Mouse (Mus musculus) liver, embryonic 11.5 days (tissue): ENCODE results near the gene Eng. TPM values are rescaled to one million over a fixed set of nuclear protein-coding genes. Genes with fewer than 3 reads are reported as not detected.

Experiments used
- ATAC-seq: fragments of 200-750 bp; cut with Nextera tagmentation; replicated peaks from 2 replicates; pipeline ENCODE4 v1.8.0; 2017; ENCODE audit warnings: moderate number of reproducible peaks, mild to moderate bottlenecking, moderate TSS enrichment, moderate library complexity; ENCODE audit not compliant: low FRiP score
- DNase-seq: peaks from one replicate; pipeline ENCODE4 v3.0.0-alpha.2; 2017; ENCODE audit warnings: low spot score
- H3K27ac ChIP-seq: fragments of 300-500 bp; sonication (generic); 2 replicates; pipeline ENCODE4 v1.5.1; 2014; ENCODE audit warnings: mild to moderate bottlenecking, low read depth, low read length, control low read depth
- H3K27me3 ChIP-seq: fragments of 300-500 bp; sonication (generic); replicated peaks from 2 replicates; pipeline ENCODE4 v1.6.1; 2014; ENCODE audit warnings: low read length, mixed read lengths; ENCODE audit not compliant: control insufficient read depth, insufficient read depth
- H3K36me3 ChIP-seq: fragments of 300-500 bp; sonication (generic); 2 replicates; pipeline ENCODE4 v1.6.1; 2014; ENCODE audit warnings: mild to moderate bottlenecking, low read length, moderate library complexity, mixed read lengths; ENCODE audit not compliant: control insufficient read depth, insufficient read depth
- H3K4me1 ChIP-seq: fragments of 300-500 bp; sonication (generic); replicated peaks from 2 replicates; pipeline ENCODE4 v1.6.1; 2014; ENCODE audit warnings: low read length, mixed read lengths; ENCODE audit not compliant: control insufficient read depth, insufficient read depth
- H3K4me2 ChIP-seq: fragments of 300-500 bp; sonication (generic); 2 replicates; pipeline ENCODE4 v1.6.1; 2014; ENCODE audit warnings: mild to moderate bottlenecking, control low read depth, moderate library complexity
- H3K4me3 ChIP-seq: fragments of 300-500 bp; sonication (generic); 2 replicates; pipeline ENCODE4 v1.5.1; 2014; ENCODE audit warnings: low read depth, low read length, control low read depth
- H3K9ac ChIP-seq: fragments of 300-500 bp; sonication (generic); 2 replicates; pipeline ENCODE4 v1.6.1; 2014; ENCODE audit warnings: low read depth, low read length, control low read depth
- H3K9me3 ChIP-seq: fragments of 300-500 bp; sonication (generic); 2 replicates; pipeline ENCODE4 v1.6.1; 2016; ENCODE audit warnings: low read length, inconsistent platforms, mixed read lengths; ENCODE audit not compliant: control insufficient read depth
- WGBS: fragments of 180-500 bp; shearing (Covaris S2); extraction: QIAGEN DNeasy Blood & Tissue Kit; methylation state at CpG from one replicate; pipeline ENCODE4 v1.1.7; 2014; 5-methylcytosine and 5-hydroxymethylcytosine counted together
- polyA plus RNA-seq: library from polyadenylated mRNA; unstranded; fragments of >200 nt; fragmentation: Nextera tagmentation; extraction: Ambion mirVana; gene quantifications from 2 replicates; pipeline ENCODE4 v1.2.1, GENCODE M21; 2014

Eng gene
- polyA plus RNA-seq, 1 experiment from 2014 or later, result 39.2 TPM

DNA sequence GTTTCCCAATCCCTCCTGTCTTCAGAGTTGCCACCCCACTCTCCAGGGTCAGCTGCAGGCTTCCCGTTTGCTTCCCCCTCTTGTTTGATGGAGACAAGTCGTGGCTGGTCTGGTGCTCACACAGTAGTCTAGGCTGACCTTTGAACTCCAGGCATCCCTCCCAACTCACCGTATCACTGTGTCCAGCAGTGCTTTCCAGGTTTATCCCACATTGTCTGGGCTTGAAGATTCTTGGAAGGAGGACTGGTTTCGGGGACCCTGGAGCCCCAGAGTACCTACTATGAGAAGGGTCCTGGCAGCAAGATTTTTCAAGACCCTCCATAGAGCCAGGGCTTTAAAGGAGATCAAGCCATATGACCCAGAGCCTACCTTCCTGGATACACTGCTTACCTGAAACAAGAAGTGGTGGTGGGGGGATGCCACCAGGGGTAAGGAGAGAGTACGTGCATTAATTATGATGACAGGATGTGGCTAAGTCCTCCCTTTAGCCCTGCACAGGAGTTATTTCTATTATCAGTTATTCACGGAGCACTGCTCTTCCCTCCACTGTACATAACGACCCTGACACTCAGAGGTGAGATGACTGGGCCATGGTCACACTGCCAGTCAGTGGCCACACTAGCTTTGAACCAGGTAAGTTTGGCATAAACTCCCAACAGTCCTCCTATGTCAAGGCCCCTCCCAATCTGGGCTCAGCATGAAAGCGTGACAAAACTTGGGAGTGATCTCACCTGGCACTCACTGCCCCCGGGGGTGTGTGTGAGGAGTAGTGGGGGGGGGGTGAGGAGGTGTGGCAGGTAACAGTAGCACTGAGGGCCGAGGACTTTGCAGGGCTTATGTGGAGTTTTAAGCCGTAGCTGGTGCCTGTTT is 68.0 kb downstream of the Eng start:
- Histone ChIP-seq H3K27me3 (no peaks in the 10 kb centered on the region), H3K4me2 (peak overlapping the region; percentile 76), H3K27ac (peak overlapping the region; percentile 94; the same call in 1 of the 2 replicates), H3K36me3 (peaks cover 17% of the 10 kb centered on the region), H3K4me3 (0 out of 2 replicates have a peak overlapping the region, but pooled peaks have one; percentile 89), H3K4me1 (peaks cover 31% of the 10 kb centered on the region), H3K9ac (0 out of 2 replicates have a peak overlapping the region, but pooled peaks have one; percentile 25), H3K9me3 (no peaks in the 10 kb centered on the region; the same call in 1 of the 2 replicates)
- ATAC-seq (no peak), DNase-seq (no peak)
- WGBS, result 32% methylated on average over 11 of the region's 11 CpGs

DNA sequence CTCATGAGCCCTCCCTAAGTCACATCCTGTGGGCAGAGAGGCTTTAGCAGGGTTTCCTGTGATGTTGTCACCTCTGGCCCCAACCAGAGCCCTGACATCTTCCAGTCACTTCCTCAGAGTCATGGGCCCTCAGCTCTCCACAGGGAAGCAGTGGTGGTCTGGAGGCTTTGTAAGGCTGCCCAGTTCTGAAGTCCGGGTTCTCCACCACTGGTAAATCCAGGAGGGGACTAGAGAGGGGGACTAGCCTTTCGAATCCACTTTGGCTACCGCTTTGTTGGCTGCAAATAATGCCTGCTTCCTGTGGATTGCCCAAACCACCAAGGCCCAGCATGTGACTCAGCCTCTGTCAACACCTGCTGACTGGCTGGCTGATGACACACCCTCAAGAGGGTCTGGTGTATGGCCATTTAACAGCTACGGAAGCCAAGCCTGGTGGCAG is 68.6 kb downstream of the Eng start:
- no peak overlapping the region for H3K4me3 ChIP-seq
- H3K4me2 ChIP-seq, result peak overlapping the region; percentile 20; the same call in 1 of the 2 replicates

DNA sequence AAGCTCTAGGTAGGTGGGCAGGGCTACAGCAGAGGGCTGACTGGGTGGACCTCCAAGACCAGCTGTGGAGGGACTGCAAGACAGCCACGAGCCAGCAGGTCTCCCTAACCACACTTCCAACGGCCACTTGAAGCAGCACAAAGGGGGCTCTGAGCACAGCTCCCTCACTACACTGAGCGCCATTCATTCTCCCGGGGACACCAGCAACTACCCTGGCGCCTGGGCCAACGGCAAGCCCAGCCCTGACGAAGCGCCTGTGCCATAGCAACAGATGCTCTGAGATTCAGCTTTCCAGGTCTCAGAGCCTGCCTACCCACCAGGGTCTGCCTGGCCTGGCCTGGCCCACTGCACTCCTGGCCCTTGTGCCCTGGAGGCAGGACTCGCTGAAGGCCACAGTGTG is 72.4 kb downstream of the Eng start:
- H3K4me1 ChIP-seq, result peaks cover 28% of the 10 kb centered on the region
- WGBS, result 64% methylated on average over 9 of the region's 9 CpGs

More for the DNA sequence above, 68.6 kb downstream of the Eng start:
- ATAC-seq (no peak), DNase-seq (no peak)
- peak overlapping the region; percentile 70 for H3K27ac ChIP-seq
- H3K9ac ChIP-seq, result peak overlapping the region; percentile 10; the same call in 1 of the 2 replicates
- H3K36me3 ChIP-seq, result peaks cover 11% of the 10 kb centered on the region
- H3K4me1 ChIP-seq, result peaks cover 31% of the 10 kb centered on the region
- H3K9me3 ChIP-seq, result no peaks in the 10 kb centered on the region; the same call in 1 of the 2 replicates
- no peaks in the 10 kb centered on the region for H3K27me3 ChIP-seq
- WGBS, result 32% methylated on average over 4 of the region's 4 CpGs

DNA sequence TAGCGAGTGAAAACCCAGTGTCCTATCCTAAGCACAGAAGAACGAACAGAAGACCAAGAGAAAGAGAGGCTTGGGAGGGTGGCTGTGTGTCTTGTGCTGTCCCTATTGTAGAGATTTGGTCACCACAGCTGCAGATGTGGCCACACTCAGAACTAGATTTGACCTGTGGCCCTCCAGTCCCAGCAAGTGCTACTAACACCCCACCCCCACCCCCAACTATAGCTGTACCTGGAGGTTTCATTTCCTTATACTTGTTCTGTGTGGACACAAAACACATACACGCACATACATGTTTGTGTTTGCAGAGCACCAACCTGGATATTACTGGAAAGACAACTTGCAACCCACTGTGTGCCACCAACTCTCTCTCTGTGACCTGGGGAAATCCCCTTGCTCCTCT is 73.7 kb downstream of the Eng start:
- Histone ChIP-seq H3K27me3 (no peaks in the 10 kb centered on the region), H3K9ac (no peak overlapping the region), H3K9me3 (no peaks in the 10 kb centered on the region; the same call in 1 of the 2 replicates), H3K4me1 (peaks cover 15% of the 10 kb centered on the region), H3K4me2 (no peak overlapping the region), H3K27ac (no peak overlapping the region; the same call in 1 of the 2 replicates), H3K4me3 (no peak overlapping the region), H3K36me3 (no peaks in the 10 kb centered on the region)
- DNase-seq (no peak), ATAC-seq (no peak)
- WGBS, result 71% methylated on average over 3 of the region's 3 CpGs

More for the DNA sequence above, 72.4 kb downstream of the Eng start:
- no peak overlapping the region for H3K9ac ChIP-seq
- no peak for DNase-seq
- no peaks in the 10 kb centered on the region for H3K27me3 ChIP-seq
- H3K36me3 ChIP-seq, result no peaks in the 10 kb centered on the region
- no peak for ATAC-seq
- H3K9me3 ChIP-seq, result no peaks in the 10 kb centered on the region; the same call in 1 of the 2 replicates
- no peak overlapping the region for H3K27ac ChIP-seq
- no peak overlapping the region for H3K4me3 ChIP-seq
- no peak overlapping the region for H3K4me2 ChIP-seq

DNA sequence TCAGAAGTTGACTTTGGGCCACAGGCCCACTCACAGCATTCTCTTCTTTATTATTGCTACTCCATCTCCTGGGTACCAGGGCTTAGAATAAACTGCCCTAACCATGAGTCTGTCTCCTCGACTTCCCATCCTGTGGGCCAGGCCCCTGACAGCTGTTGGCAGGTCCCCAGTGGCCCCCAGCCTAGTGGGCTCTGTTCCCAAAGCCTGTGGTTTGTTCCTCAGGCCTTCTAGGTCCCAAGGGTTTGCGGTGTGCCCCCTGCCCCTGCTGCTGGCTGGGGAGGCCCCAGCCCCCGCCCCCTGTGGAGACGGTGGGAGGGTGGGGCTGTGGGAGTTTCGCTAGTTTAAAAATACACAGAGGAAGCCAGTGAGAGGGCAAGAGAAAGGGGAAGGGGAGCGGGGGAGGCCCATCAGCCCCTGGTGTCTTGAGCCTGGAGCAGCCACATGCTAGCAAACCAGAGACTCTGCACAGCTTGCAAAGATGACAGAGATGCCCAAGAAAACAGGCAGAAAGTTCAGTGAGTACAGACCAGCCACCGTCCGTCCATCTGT is 74.4 kb downstream of the Eng start, which contains the start of gene Sh2d3c:
TSS of gene Sh2d3c (plus strand) at position 375 of the 549 bp plus-strand sequence.
- peak within 1 kb of the TSS; percentile 34 for H3K9ac ChIP-seq

DNA sequence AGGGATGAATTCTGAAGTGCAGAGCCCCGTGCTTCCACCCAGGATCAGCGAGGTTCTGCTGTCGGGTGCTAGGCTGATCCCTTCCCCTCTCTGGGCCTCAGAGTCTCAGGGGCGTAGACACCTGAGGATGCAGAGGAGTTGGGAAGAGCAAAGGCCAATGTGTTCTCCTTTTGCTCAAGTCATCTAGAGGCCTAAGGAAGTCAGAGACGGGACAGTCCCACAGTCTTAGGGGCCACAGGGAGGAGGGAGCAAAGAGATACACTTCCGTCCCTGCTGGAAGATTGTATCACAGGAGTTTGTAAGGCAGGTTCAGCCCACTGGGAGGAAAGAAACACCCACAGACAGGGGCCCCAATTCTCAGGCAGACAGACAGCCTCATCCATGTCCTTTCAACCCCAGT is 75.7 kb downstream of the Eng start:
- Histone ChIP-seq H3K9ac (no peak overlapping the region), H3K4me1 (peaks cover 12% of the 10 kb centered on the region), H3K4me2 (peak overlapping the region; percentile 49), H3K36me3 (no peaks in the 10 kb centered on the region), H3K9me3 (no peaks in the 10 kb centered on the region; the same call in 1 of the 2 replicates), H3K4me3 (no peak overlapping the region), H3K27ac (no peak overlapping the region), H3K27me3 (no peaks in the 10 kb centered on the region)
- DNase-seq, result no peak
- 40% methylated on average over 6 of the region's 6 CpGs for WGBS
- no peak for ATAC-seq

More for the DNA sequence above, 74.4 kb downstream of the Eng start, which contains the start of gene Sh2d3c:
- Histone ChIP-seq H3K27me3 (no peaks in the 10 kb centered on the region), H3K4me2 (peak within 1 kb of the TSS; percentile 49), H3K27ac (peak within 1 kb of the TSS; percentile 59), H3K4me3 (peak within 1 kb of the TSS; percentile 33), H3K4me1 (peaks cover 11% of the 10 kb centered on the region), H3K9me3 (no peaks in the 10 kb centered on the region; the same call in 1 of the 2 replicates), H3K36me3 (no peaks in the 10 kb centered on the region)
- 29% methylated on average over 8 of the region's 8 CpGs for WGBS
- no peak; the same call in 1 of the 2 replicates for ATAC-seq
- DNase-seq, result no peak

DNA sequence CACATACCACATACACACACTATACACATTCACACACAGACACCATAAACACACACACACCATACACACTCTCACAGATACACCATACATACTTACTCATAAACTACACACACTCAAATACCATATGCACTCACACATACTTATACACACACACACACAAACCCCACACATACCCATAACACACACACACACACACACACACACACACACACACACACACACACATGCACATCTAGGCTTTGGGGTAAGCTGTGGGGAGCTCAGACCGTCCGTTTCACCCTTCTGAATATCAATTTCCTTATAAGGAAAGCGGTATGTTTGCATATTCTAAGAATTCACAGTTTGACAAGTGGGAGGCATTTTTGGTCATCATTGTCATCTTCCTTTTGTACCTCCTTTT is 76.2 kb downstream of the Eng start:
- Histone ChIP-seq H3K9ac (no peak overlapping the region), H3K27me3 (no peaks in the 10 kb centered on the region), H3K4me1 (peaks cover 16% of the 10 kb centered on the region), H3K4me2 (peak overlapping the region; percentile 25; the same call in 1 of the 2 replicates), H3K9me3 (no peaks in the 10 kb centered on the region), H3K27ac (no peak overlapping the region), H3K36me3 (no peaks in the 10 kb centered on the region), H3K4me3 (no peak overlapping the region)
- ATAC-seq, result no peak
- no peak for DNase-seq
- 71% methylated on average over 3 of the region's 3 CpGs for WGBS

DNA sequence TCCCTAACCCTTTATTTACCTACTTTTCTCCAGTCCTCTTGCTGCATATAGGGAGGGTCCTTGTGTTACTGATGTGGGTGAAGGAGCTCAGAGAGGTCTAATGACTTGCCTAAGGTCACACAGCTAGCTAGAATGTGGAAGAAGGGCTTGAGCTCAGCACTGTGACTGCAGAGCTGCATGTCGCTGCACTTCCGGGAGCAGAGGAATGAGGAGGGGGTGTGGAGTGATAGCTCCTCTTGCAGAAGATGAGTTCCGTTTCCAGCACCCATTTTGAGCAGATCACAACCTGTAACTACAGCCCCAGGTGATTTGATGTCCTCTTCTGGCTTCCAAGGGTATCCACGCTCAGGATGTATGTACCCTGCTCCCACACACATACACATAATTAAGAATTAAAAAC is 77.8 kb downstream of the Eng start:
- DNase-seq, result no peak
- H3K9me3 ChIP-seq, result no peaks in the 10 kb centered on the region
- ATAC-seq, result no peak

More for the DNA sequence above, 77.8 kb downstream of the Eng start:
- Histone ChIP-seq H3K27ac (no peak overlapping the region), H3K4me2 (no peak overlapping the region), H3K4me3 (no peak overlapping the region), H3K27me3 (no peaks in the 10 kb centered on the region), H3K9ac (no peak overlapping the region), H3K4me1 (peaks cover 24% of the 10 kb centered on the region), H3K36me3 (no peaks in the 10 kb centered on the region)
- WGBS, result 71% methylated on average over 4 of the region's 4 CpGs
